Mouse (Mus musculus) activated CD4-positive, CD25-positive, alpha-beta regulatory T cell (primary cell): ENCODE results near the gene Tmem192. TPM values are rescaled to one million over a fixed set of nuclear protein-coding genes. Genes with fewer than 3 reads are reported as not detected.

ENCODE experiments used
- polyA plus RNA-seq, 2 experiments: library from polyadenylated mRNA; unstranded; fragments of 100-300 nt; shearing (Covaris generic); gene quantifications; one replicate each; pipeline ENCODE4 v1.2.1; 2017

Tmem192 gene
- polyA plus RNA-seq, result 100 to 1,000 TPM in 1 of 2 experiments, 10 to 100 TPM in 1; 90.2 to 121 TPM

DNA sequence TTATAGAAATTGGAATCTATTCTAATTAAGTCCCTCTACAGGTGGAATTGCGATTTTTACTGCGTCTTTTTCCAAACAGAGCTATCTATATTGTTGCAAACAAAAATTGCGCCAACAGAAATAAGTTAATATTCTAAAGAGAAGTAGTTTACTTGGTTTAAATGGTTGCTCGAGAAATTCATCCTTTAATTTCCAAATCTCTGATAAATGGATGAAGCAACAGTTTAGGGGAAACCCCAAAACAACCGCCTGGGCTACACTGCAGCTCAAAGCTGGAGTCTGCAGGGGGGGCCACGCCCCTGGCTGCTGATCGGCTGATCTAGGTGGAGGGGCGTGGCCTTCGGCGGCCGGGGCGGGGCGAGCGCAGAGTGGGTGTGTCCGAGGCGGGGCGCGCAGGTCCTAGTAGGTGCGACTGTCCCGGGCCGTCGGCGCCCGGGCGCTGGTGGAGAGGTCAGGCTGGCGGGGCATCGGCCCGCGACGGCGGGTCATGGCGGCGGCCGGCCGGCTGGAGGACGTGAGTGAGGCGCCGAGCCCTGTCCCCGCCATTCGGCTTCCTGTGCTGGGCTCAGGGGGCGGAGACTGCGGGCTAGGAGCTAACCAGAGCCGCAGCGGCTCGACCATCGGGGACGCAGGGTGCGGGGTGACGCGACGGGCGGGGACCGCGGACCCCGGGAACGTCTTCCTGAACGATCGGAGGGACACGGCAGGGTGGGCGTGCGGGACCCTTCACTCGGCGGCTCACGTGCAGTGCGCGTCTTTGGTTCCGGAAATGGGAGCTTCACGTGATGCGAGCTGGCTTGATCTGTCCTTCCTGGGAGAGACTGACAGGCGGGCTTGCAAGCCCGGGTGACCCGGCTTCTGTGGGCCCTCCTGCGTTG is at the start of gene Tmem192:
TSS of gene Tmem192 (plus strand) at position 366 of the 878 bp plus-strand sequence.

DNA sequence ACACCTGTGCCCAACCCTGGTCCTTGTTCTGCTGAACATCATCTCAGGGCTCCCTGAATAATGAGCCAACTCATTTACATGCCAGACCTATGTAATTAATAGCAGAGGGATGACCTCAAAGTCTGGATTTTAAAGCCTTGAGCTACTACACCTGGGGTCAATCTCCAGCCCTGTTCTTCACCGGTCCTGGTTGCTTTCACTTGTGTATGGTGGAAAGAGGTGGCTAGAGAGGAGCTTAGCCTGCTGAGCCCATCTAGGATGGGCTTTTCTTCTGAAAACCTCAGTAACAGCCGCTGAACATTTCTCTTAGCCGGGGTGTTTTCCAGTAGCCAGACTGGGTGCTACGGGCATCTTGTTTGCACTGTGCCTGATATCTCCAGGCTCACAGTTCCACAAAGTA is 40.7 kb downstream of the Tmem192 start, which contains the start of gene Trim75:
TSS of gene Trim75 (minus strand) at position 101 of the 400 bp plus-strand sequence.

DNA sequence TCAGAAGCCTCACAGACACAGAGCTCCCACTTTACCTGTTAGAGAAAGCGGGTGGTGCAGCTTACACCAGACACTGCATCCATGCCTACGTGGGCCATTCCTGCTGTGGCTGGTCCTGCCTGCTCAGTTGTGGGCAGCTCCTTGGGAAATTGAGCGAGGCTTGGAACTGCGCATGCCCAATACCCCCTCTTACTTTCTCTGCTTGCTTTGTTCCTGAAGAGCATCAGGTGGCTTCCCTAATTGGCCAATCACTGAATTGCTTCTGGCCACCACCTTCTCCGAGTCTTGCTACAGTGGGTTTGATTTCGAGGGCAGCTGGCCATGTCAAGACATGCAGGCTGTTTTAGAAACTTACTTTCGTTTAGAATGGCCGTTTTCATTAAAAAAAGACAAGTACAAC is 71.4 kb downstream of the Tmem192 start, which contains the start of the genes Trim61 and Trim60:
TSS of gene Trim61 (minus strand) at position 101 of the 400 bp plus-strand sequence.
TSS of gene Trim60 (minus strand) at position 162 of the 400 bp plus-strand sequence.

Other genes starting within 250 kb of the Tmem192 start
- 10 to 100 TPM; 30.7 to 54.0 TPM for gene Msmo1, start 213.4 kb upstream of the Tmem192 start, polyA plus RNA-seq
- gene Klhl2, start 97.2 kb upstream of the Tmem192 start, polyA plus RNA-seq, result 10 to 100 TPM; 15.9 to 18.1 TPM
- under 1 TPM in 1 of 2 experiments, not detected in 1; 0.66 TPM for gene Trim75, start 40.6 kb downstream of the Tmem192 start, polyA plus RNA-seq
- gene Trim61, start 71.3 kb downstream of the Tmem192 start, polyA plus RNA-seq, result not detected
- gene Trim60, start 71.4 kb downstream of the Tmem192 start, polyA plus RNA-seq, result not detected
- gene Apela, start 90.2 kb downstream of the Tmem192 start, polyA plus RNA-seq, result not detected
- gene Gm10663, start 127.8 kb downstream of the Tmem192 start, polyA plus RNA-seq, result not detected
- gene BC030870, start 182.4 kb downstream of the Tmem192 start, polyA plus RNA-seq, result under 1 TPM in 1 of 2 experiments, not detected in 1; 0.34 TPM